ENCODE assay signal across 18 mouse cellular contexts in the genomic region with DNA sequence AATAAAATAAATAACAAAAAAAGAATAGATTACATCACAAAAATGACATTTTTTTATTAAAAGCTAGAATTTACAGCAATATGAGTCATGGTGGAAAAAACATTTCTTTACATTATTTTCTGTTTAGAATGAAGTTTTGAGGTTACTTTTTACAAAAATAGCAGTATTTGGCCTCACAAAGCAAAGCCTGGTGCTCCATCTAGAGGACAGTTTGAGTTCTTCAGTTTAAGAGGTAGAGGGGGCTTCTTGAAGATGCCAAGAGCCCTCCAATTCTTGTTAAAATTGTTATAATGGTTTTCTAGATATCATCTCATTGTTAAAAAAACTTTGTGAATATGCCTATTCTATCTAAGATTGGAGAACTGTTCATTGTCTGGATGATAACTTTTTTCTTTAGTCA. TPM values are rescaled to one million over a fixed set of nuclear protein-coding genes. Genes with fewer than 3 reads are reported as not detected.
A peak's percentile ranks its signal among the peaks of the same experiment; 100 is the strongest.
DNase-seq lines count a peak whose midpoint lies in the region; ATAC-seq and TF ChIP-seq lines count a peak whose summit lies in the region.
"Had no signal": no experiment of that assay in that cellular context is flagged by ENCODE, and none has a peak within 500 bp of the region (broad histone marks: within the 10 kb centered on the region; RNA-seq: fewer than 3 reads in every experiment).

No protein-coding gene starts in this region.

- peaks cover 3% of the 10 kb centered on the region for H3K4me1 ChIP-seq in heart, adult 2 months (ENCODE audit: control insufficient read depth, insufficient read depth, low read length)
- no peaks in the 10 kb centered on the region for H3K4me1 ChIP-seq in midbrain, embryonic 11.5 days (ENCODE audit: control insufficient read depth, insufficient read depth, low read length)
- H3K4me1 ChIP-seq in midbrain, embryonic 13.5 days (replicated peaks): no peaks in the 10 kb centered on the region
- no peaks in the 10 kb centered on the region for H3K4me1 ChIP-seq in ES-E14 (ENCODE audit: control insufficient read depth in 2 of 2, insufficient read depth in 2 of 2, low read length in 2 of 2, poor library complexity in 1 of 2)
- H3K4me1 ChIP-seq in cortical plate, adult 2 months (ENCODE audit: control insufficient read depth, insufficient read depth, low read length): no peaks in the 10 kb centered on the region
- peaks cover under 1% of the 10 kb centered on the region; the same call in 1 of the 2 replicates for H3K4me1 ChIP-seq in kidney, embryonic 14.5 days (ENCODE audit: control insufficient read depth, insufficient read depth, low read length)

- intact Hi-C loops in heart, adult 2 months (cut with DNase I): no loop called here

- no peaks in the 10 kb centered on the region for H3K9me3 ChIP-seq in midbrain, embryonic 11.5 days (ENCODE audit: control insufficient read depth, low read length)
- no peaks in the 10 kb centered on the region for H3K9me3 ChIP-seq in midbrain, embryonic 13.5 days
- no peaks in the 10 kb centered on the region for H3K9me3 ChIP-seq in ES-E14 (ENCODE audit: control insufficient read depth, insufficient read depth, low read depth, low read length)
- H3K9me3 ChIP-seq in kidney, embryonic 14.5 days (ENCODE audit: control insufficient read depth, low read length): no peaks in the 10 kb centered on the region
- H3K9me3 ChIP-seq: G1E; limb, embryonic 15.5 days had no signal

- no peak for DNase-seq in heart, adult 2 months
- no peak for DNase-seq in heart, adult 11 months
- DNase-seq in midbrain, embryonic 11.5 days (ENCODE audit: low spot score, missing footprints): peak; percentile 88
- peak; percentile 8 for DNase-seq in ES-E14 (ENCODE audit: low read depth, low spot score)
- no peak for DNase-seq in adrenal gland, postnatal 4 days (ENCODE audit: low spot score in 2 of 2)
- DNase-seq: adrenal gland, postnatal 25 days; cerebellum, adult 9-10 months; gastrocnemius, postnatal 36 days; heart, postnatal 10 days; kidney, adult 11 months; layer of hippocampus, adult 9-11 months had no signal

- no peak overlapping the region for H3K4me2 ChIP-seq in midbrain, embryonic 11.5 days
- no peak overlapping the region for H3K4me2 ChIP-seq in midbrain, embryonic 13.5 days (replicated peaks)
- no peak overlapping the region for H3K4me2 ChIP-seq in kidney, embryonic 14.5 days (replicated peaks; ENCODE audit: low read depth, low read length)
- H3K4me2 ChIP-seq: limb, embryonic 15.5 days had no signal

- no peaks in the 10 kb centered on the region for H3K79me2 ChIP-seq in heart, adult 2 months (replicated peaks; ENCODE audit: control insufficient read depth, insufficient read depth, low read length)

- H3K4me3 ChIP-seq in heart, adult 2 months: no peak overlapping the region
- H3K4me3 ChIP-seq in midbrain, embryonic 11.5 days (ENCODE audit: low read depth, low read length): no peak overlapping the region
- H3K4me3 ChIP-seq in midbrain, embryonic 13.5 days (replicated peaks): no peak overlapping the region
- no peak overlapping the region for H3K4me3 ChIP-seq in ES-E14 (ENCODE audit: insufficient read depth in 1 of 2, low read depth in 1 of 2, low read length in 2 of 2, poor library complexity in 1 of 2, severe bottlenecking in 1 of 2)
- H3K4me3 ChIP-seq in cortical plate, adult 2 months (ENCODE audit: insufficient read depth, low read length): no peak overlapping the region
- H3K4me3 ChIP-seq in kidney, embryonic 14.5 days (ENCODE audit: low read length): no peak overlapping the region
- H3K4me3 ChIP-seq: erythroblast, embryonic 14.5 days; limb, embryonic 15.5 days had no signal

- in situ Hi-C loops in ES-E14 (cut with MboI; ENCODE audit: low sequenced_read_pairs in 2 of 2, unreplicated experiment in 2 of 2): no loop called here

- H3K27ac ChIP-seq in heart, adult 2 months: no peak overlapping the region
- H3K27ac ChIP-seq in midbrain, embryonic 11.5 days (ENCODE audit: low read depth, low read length): no peak overlapping the region
- H3K27ac ChIP-seq in midbrain, embryonic 13.5 days: no peak overlapping the region
- no peak overlapping the region for H3K27ac ChIP-seq in ES-E14 (ENCODE audit: insufficient read depth, low read depth, low read length, poor library complexity, severe bottlenecking)
- H3K27ac ChIP-seq in cortical plate, adult 2 months (ENCODE audit: insufficient read depth, low read length): no peak overlapping the region
- no peak overlapping the region for H3K27ac ChIP-seq in kidney, embryonic 14.5 days (ENCODE audit: low read depth, low read length)
- H3K27ac ChIP-seq: limb, embryonic 15.5 days; macrophage had no signal

- ATAC-seq in midbrain, embryonic 11.5 days (ENCODE audit: low FRiP score): no peak
- no peak for ATAC-seq in midbrain, embryonic 13.5 days
- no peak for ATAC-seq in kidney, embryonic 14.5 days (ENCODE audit: low FRiP score, low TSS enrichment)

- no peaks in the 10 kb centered on the region for H3K27me3 ChIP-seq in heart, adult 2 months (ENCODE audit: control insufficient read depth, insufficient read depth, low read length)
- no peaks in the 10 kb centered on the region for H3K27me3 ChIP-seq in midbrain, embryonic 11.5 days (ENCODE audit: control insufficient read depth, insufficient read depth, low read length)
- H3K27me3 ChIP-seq in midbrain, embryonic 13.5 days: no peaks in the 10 kb centered on the region
- no peaks in the 10 kb centered on the region for H3K27me3 ChIP-seq in kidney, embryonic 14.5 days (ENCODE audit: control insufficient read depth, insufficient read depth, low read length)
- H3K27me3 ChIP-seq: limb, embryonic 15.5 days had no signal

- no peak for TF ChIP-seq EP300 in heart, adult 2 months (IDR thresholded peaks at IDR 0.05; ENCODE audit: insufficient read depth, low read depth, low read length)

- H3K36me3 ChIP-seq in heart, adult 2 months (ENCODE audit: control insufficient read depth, insufficient read depth, low read length): peaks cover 5% of the 10 kb centered on the region; the same call in 1 of the 2 replicates
- no peaks in the 10 kb centered on the region for H3K36me3 ChIP-seq in midbrain, embryonic 11.5 days (ENCODE audit: control insufficient read depth, insufficient read depth, low read length)
- H3K36me3 ChIP-seq in midbrain, embryonic 13.5 days: no peaks in the 10 kb centered on the region
- no peaks in the 10 kb centered on the region for H3K36me3 ChIP-seq in ES-E14 (ENCODE audit: control insufficient read depth, insufficient read depth, low read length, poor library complexity, severe bottlenecking)
- H3K36me3 ChIP-seq in kidney, embryonic 14.5 days (ENCODE audit: control insufficient read depth, insufficient read depth, low read length): no peaks in the 10 kb centered on the region
- H3K36me3 ChIP-seq: G1E; limb, embryonic 15.5 days had no signal

- peak; percentile 75 for TF ChIP-seq CTCF in heart, adult 2 months (IDR thresholded peaks at IDR 0.05)
- TF ChIP-seq CTCF in cortical plate, adult 2 months (IDR thresholded peaks at IDR 0.05; ENCODE audit: extremely low read depth, insufficient read depth, low read length): peak; percentile 17; the same call in 1 of the 2 replicates

- no peak for TF ChIP-seq POLR2A in heart, adult 2 months (IDR thresholded peaks at IDR 0.05; ENCODE audit: insufficient read depth, low read depth, low read length)
- no peak for TF ChIP-seq POLR2A in cortical plate, adult 2 months (IDR thresholded peaks at IDR 0.05; ENCODE audit: extremely low read depth, insufficient read depth, low read length)

- H3K9ac ChIP-seq in heart, adult 2 months (ENCODE audit: low read depth, low read length): no peak overlapping the region
- H3K9ac ChIP-seq in midbrain, embryonic 11.5 days (ENCODE audit: low read length): no peak overlapping the region
- no peak overlapping the region for H3K9ac ChIP-seq in midbrain, embryonic 13.5 days (replicated peaks)
- H3K9ac ChIP-seq in ES-E14 (ENCODE audit: insufficient read depth, low read depth, low read length, poor library complexity, severe bottlenecking): no peak overlapping the region
- H3K9ac ChIP-seq in kidney, embryonic 14.5 days (ENCODE audit: low read depth, low read length): no peak overlapping the region
- H3K9ac ChIP-seq: limb, embryonic 15.5 days had no signal

TF ChIP-seq in ES-E14, 5 proteins besides CTCF, POLR2A, EP300 and RAD21:
- no peak for TF ChIP-seq HCFC1 (IDR thresholded peaks at IDR 0.05; ENCODE audit: borderline replicate concordance, insufficient read depth, low read length)
- no peak for TF ChIP-seq MAFK (IDR thresholded peaks at IDR 0.05; ENCODE audit: insufficient read depth, low read depth, low read length)
- peak; percentile 38; the same call in 1 of the 2 replicates for TF ChIP-seq ZC3H11A (IDR thresholded peaks at IDR 0.05; ENCODE audit: borderline replicate concordance, low read depth, low read length)

RNA-seq across cellular contexts. Expression of gene Otogl, which starts 13.4 kb away (rescaled TPM):
- total RNA-seq in heart, adult 2 months (2021): under 1 TPM in 1 of 2 experiments, not detected in 1; 0.07 TPM
- 0.02 and 0.09 TPM in 2 replicates for polyA plus RNA-seq in heart, adult 2 months (2012; rRNA removed)
- 0.01 TPM in 1 of 2 replicates, not detected in the other for polyA plus RNA-seq in midbrain, embryonic 11.5 days (2014; fragmentation: Nextera tagmentation; extraction: Ambion mirVana)
- polyA plus RNA-seq in midbrain, embryonic 13.5 days (2015; fragmentation: Nextera tagmentation; extraction: Ambion mirVana): 0.03 TPM in 2 replicates
- total RNA-seq in ES-E14 (2012; rRNA removed): under 0.01 TPM in 1 of 2 replicates, not detected in the other
- 0.10 and 0.19 TPM in 2 replicates for polyA plus RNA-seq in cortical plate, adult 2 months (2012; rRNA removed)
- under 1 TPM; 0.06 to 0.08 TPM for total RNA-seq in adrenal gland, postnatal 4 days (2021)
- 0.06 and 0.07 TPM in 2 replicates for polyA plus RNA-seq in kidney, embryonic 14.5 days (2014; fragmentation: Nextera tagmentation; extraction: Ambion mirVana)
- total RNA-seq: gastrocnemius, postnatal 36 days had no signal
- polyA plus RNA-seq: erythroblast, embryonic 14.5 days; G1E; macrophage had no signal

Comparison
In these comparisons a context has a peak if more than half of its experiments do, and no peak if none do; other contexts are left out.
1. DNase-seq: peak in midbrain, embryonic 11.5 days (single experiment) and ES-E14 (single experiment); none in heart, adult 2 months (0 of 2), heart, adult 11 months (single experiment) and adrenal gland, postnatal 4 days (0 of 2).